Mouse (Mus musculus) monocyte, adult 2 months (primary cell): ENCODE data around the gene Fndc1.

Source experiments
- DNase-seq, 2 experiments: peaks; one replicate each; pipeline ENCODE4 v3.0.0; 2022; ENCODE audit warnings: low spot score in 2 of 2, low read depth in 1 of 2

Fndc1 gene

GRCm38 (mm10) chr17:7713020-7713419 is 114.1 kb downstream of the Fndc1 start:
- DNase-seq, result no peak

GRCm38 (mm10) chr17:7707073-7707472 is 120.0 kb downstream of the Fndc1 start:
- DNase-seq, result no peak

- no peak for DNase-seq
Observed at GRCm38 (mm10) chr17:7690271-7690670, 136.8 kb downstream of the Fndc1 start.
